Mouse (Mus musculus) kidney, embryonic 16.5 days (tissue): ENCODE data around the gene Atp6v1c2. TPM values are rescaled to one million over a fixed set of nuclear protein-coding genes. Genes with fewer than 3 reads are reported as not detected.

Experiments used
- ATAC-seq: fragments of 200-750 bp; cut with Nextera tagmentation; 2 replicates; pipeline ENCODE4 v1.8.0; 2017; ENCODE audit warnings: moderate TSS enrichment; ENCODE audit not compliant: low FRiP score, low TSS enrichment
- H3K27ac ChIP-seq: fragments of 300-500 bp; sonication (generic); 2 replicates; pipeline ENCODE4 v1.5.1; 2014; ENCODE audit warnings: low read length
- H3K27me3 ChIP-seq: fragments of 300-500 bp; sonication (generic); 2 replicates; pipeline ENCODE4 v1.6.1; 2014; ENCODE audit warnings: low read length, control low read depth, mixed read lengths; ENCODE audit not compliant: insufficient read depth
- H3K36me3 ChIP-seq: fragments of 300-500 bp; sonication (generic); 2 replicates; pipeline ENCODE4 v1.6.1; 2014; ENCODE audit warnings: low read length, control low read depth, mixed read lengths; ENCODE audit not compliant: insufficient read depth
- H3K4me1 ChIP-seq: fragments of 300-500 bp; sonication (generic); 2 replicates; pipeline ENCODE4 v1.6.1; 2014; ENCODE audit warnings: low read length, control low read depth, mixed read lengths; ENCODE audit not compliant: insufficient read depth
- H3K4me2 ChIP-seq: fragments of 300-500 bp; sonication (generic); replicated peaks from 2 replicates; pipeline ENCODE4 v1.6.1; 2014; ENCODE audit warnings: low read depth, low read length
- H3K4me3 ChIP-seq: fragments of 300-500 bp; sonication (generic); 2 replicates; pipeline ENCODE4 v1.5.1; 2014; ENCODE audit warnings: mild to moderate bottlenecking, low read length
- H3K9ac ChIP-seq: fragments of 300-500 bp; sonication (generic); replicated peaks from 2 replicates; pipeline ENCODE4 v1.6.1; 2014; ENCODE audit warnings: low read length
- H3K9me3 ChIP-seq: fragments of 300-500 bp; sonication (generic); 2 replicates; pipeline ENCODE4 v1.6.1; 2016; ENCODE audit warnings: low read length, control low read depth
- WGBS: fragments of 180-500 bp; shearing (Covaris S2); extraction: QIAGEN DNeasy Blood & Tissue Kit; methylation state at CpG from one replicate; pipeline ENCODE4 v1.1.7; 2014; 5-methylcytosine and 5-hydroxymethylcytosine counted together
- microRNA-seq: library from miRNA; unstranded; fragments of <30 nt; microRNA quantifications from one replicate; pipeline ENCODE4, GENCODE M21; 2016
- polyA plus RNA-seq: library from polyadenylated mRNA; unstranded; fragments of >200 nt; fragmentation: Nextera tagmentation; extraction: Ambion mirVana; gene quantifications from 2 replicates; pipeline ENCODE4 v1.2.1, GENCODE M21; 2015

Gene Atp6v1c2
- polyA plus RNA-seq, 1 experiment from 2014 or later, result 5.8 TPM

GRCm38 (mm10) chr12:17241614-17242013 lies 87.5 kb downstream of the Atp6v1c2 start:
- WGBS, result 94% methylated on average over 9 of the region's 9 CpGs
- H3K9me3 ChIP-seq, result peaks cover 6% of the 10 kb centered on the region; the same call in 1 of the 2 replicates
- H3K27ac ChIP-seq, result no peak overlapping the region
- no peak overlapping the region for H3K9ac ChIP-seq
- no peaks in the 10 kb centered on the region for H3K36me3 ChIP-seq
- H3K27me3 ChIP-seq, result no peaks in the 10 kb centered on the region
- no peaks in the 10 kb centered on the region for H3K4me1 ChIP-seq
- no peak for ATAC-seq
- no peak overlapping the region for H3K4me3 ChIP-seq
- H3K4me2 ChIP-seq, result no peak overlapping the region

- H3K27me3 ChIP-seq, result no peaks in the 10 kb centered on the region
- H3K4me3 ChIP-seq, result no peak overlapping the region
- ATAC-seq, result no peak
- H3K9ac ChIP-seq, result no peak overlapping the region
- H3K9me3 ChIP-seq, result peaks cover 6% of the 10 kb centered on the region; the same call in 1 of the 2 replicates
- H3K4me2 ChIP-seq, result no peak overlapping the region
- H3K27ac ChIP-seq, result no peak overlapping the region
- no peaks in the 10 kb centered on the region for H3K4me1 ChIP-seq
- WGBS, result 83% methylated on average over 2 of the region's 2 CpGs
- no peaks in the 10 kb centered on the region for H3K36me3 ChIP-seq
Observed at GRCm38 (mm10) chr12:17241016-17241415, 88.1 kb downstream of the Atp6v1c2 start.

- no peak overlapping the region for H3K27ac ChIP-seq
- H3K4me1 ChIP-seq, result no peaks in the 10 kb centered on the region
- H3K27me3 ChIP-seq, result no peaks in the 10 kb centered on the region
- H3K9ac ChIP-seq, result no peak overlapping the region
- H3K9me3 ChIP-seq, result peaks cover 6% of the 10 kb centered on the region; the same call in 1 of the 2 replicates
- H3K4me3 ChIP-seq, result no peak overlapping the region
- no peak overlapping the region for H3K4me2 ChIP-seq
- H3K36me3 ChIP-seq, result no peaks in the 10 kb centered on the region
- ATAC-seq, result no peak
Observed at GRCm38 (mm10) chr12:17239428-17239688, 89.8 kb downstream of the Atp6v1c2 start.

- Histone ChIP-seq H3K27ac (no peak overlapping the region), H3K4me2 (no peak overlapping the region), H3K4me3 (no peak overlapping the region), H3K4me1 (no peaks in the 10 kb centered on the region), H3K9ac (no peak overlapping the region), H3K9me3 (peaks cover 6% of the 10 kb centered on the region; the same call in 1 of the 2 replicates), H3K36me3 (no peaks in the 10 kb centered on the region), H3K27me3 (no peaks in the 10 kb centered on the region)
- WGBS, result 45% methylated on average over 12 of the region's 12 CpGs
- ATAC-seq, result peak; percentile 35; the same call in 1 of the 2 replicates
Observed at GRCm38 (mm10) chr12:17238588-17239427, 90.4 kb downstream of the Atp6v1c2 start.

- Histone ChIP-seq H3K27me3 (no peaks in the 10 kb centered on the region), H3K36me3 (no peaks in the 10 kb centered on the region), H3K4me3 (no peak overlapping the region), H3K9ac (no peak overlapping the region), H3K9me3 (no peaks in the 10 kb centered on the region), H3K27ac (no peak overlapping the region), H3K4me1 (no peaks in the 10 kb centered on the region), H3K4me2 (no peak overlapping the region)
- ATAC-seq, result no peak
- 58% methylated on average over 11 of the region's 11 CpGs for WGBS
Observed at GRCm38 (mm10) chr12:17235535-17236313, 93.4 kb downstream of the Atp6v1c2 start.

Small RNAs within 50 kb of the gene (microRNA-seq; reads per million reads assigned to microRNA genes)
- 11.7 reads per million, percentile 31 among the genes with 10 or more reads in this experiment for gene Mir3066

Other genes with a start within 250 kb of the Atp6v1c2 start
- gene Kcnf1, start 152.5 kb downstream of the Atp6v1c2 start, polyA plus RNA-seq, result 0.76 and 0.81 TPM in 2 replicates
- 665 and 673 TPM in 2 replicates for gene Pdia6, start 62.8 kb downstream of the Atp6v1c2 start, polyA plus RNA-seq
- gene Nol10, start 19.1 kb upstream of the Atp6v1c2 start, polyA plus RNA-seq, result 24.4 and 26.9 TPM in 2 replicates
- 217 and 223 TPM in 2 replicates for gene Odc1, start 215.4 kb upstream of the Atp6v1c2 start, polyA plus RNA-seq